Mouse (Mus musculus): ENCODE results near the gene Ralgapa2.

The Ralgapa2 gene

DNA sequence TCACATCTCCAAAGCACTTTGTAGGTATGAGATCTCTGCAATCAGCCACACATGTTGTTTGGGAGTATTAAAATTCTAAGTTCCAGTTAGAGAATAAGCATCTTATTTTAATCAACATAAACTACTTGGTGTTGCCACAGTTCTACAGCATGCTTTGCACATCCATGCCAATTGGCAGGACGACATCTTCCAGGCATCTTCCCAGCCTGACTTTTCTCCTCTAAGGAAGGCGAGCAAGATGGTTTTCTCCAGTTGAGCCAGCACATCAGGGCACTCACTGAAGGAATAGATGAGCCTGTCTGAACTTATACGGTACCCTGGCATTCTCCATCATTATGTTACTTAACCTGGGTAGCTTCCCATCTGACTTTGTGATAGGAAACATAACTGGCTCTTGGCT lies 83.4 kb downstream of the Ralgapa2 start:
- no peak for DNase-seq (ENCODE audit: low spot score in 2 of 2)

DNA sequence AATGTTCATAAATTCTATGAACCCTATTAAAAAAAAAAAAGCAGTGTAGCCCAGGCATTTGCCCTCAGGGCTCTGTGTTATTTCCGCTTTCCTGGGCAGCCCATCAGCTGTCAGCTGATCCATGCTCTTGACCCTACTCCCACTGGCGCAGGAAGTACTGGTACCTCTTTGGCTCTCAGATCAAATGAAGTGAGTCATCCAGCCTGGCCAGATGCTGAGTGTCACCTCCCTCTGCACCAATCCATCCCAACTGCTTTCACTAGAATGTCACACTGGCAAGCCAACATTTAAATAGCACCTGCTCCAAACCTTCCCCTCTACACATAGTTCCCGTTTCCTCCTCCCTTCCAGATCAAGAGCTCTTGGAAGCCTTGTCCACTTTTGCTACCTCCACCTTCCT lies 84.8 kb downstream of the Ralgapa2 start:
- no peak for DNase-seq (ENCODE audit: low spot score in 2 of 2)

DNA sequence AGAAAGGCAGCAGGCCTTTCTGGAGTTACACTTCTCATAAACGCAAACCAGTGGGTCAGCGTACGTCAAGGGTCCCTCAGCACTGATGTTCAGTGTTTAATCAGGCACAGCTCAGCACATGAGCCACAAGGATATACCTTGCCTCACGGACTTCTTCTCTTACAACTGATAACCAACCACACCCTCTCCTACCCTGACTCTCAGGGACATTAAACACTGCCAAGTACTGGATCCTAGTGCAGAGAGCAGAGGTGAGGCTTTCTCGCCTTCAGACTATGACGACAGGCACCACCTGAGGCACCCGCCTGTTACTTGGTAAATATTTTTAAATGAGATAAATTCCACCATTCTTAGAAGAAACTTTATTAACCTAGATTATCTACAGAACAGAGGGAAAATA lies 85.8 kb downstream of the Ralgapa2 start:
- DNase-seq (ENCODE audit: low spot score in 2 of 2) = no peak

DNA sequence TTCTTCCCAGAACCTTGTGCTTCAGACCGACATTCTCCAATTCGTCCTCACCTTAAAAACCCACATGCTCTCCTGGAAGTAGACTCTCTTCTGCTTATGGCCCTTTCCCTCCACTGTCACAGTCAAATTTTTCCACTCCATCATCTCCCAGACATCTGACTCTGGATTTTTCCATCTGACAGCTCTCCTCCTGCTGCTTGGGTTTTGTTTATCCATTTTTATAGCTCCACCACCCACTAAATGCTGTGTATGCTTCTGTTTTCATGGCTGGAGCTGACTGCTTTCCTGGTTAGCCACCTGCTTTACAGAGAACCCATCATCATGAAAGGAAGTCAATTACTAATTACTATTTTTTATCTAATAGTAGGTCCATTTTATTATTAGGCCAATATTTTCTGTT lies 86.9 kb downstream of the Ralgapa2 start:
- no peak for DNase-seq (ENCODE audit: low spot score in 2 of 2)

DNA sequence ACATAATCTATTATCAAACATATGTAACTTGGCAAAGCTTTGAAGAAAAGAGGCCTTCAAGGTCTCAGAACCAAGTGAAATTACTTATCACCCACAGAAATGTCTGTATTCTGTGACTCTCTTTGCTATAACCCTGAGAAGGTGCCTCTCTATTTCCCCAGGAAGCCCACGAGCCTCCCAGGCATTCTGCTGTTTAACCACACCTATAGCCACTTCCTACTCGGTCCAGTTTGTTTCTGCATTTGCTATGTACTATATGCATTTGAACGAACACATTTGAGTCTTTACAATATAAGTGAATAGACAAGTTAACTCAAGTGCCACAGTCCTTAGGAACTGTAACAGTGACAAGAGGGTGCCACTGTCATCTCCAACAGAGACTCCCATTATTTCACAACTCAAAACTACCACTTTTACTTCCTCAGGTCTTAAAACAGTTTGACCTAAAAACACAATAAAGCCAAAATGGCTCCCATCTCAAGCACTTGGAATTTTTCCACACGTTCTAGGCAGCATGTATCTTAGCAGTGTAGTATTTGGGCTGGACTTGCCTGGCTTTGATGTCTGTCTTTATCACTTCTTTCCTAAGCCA lies 88.3 kb downstream of the Ralgapa2 start:
- no peak for DNase-seq (ENCODE audit: low spot score in 2 of 2)

DNA sequence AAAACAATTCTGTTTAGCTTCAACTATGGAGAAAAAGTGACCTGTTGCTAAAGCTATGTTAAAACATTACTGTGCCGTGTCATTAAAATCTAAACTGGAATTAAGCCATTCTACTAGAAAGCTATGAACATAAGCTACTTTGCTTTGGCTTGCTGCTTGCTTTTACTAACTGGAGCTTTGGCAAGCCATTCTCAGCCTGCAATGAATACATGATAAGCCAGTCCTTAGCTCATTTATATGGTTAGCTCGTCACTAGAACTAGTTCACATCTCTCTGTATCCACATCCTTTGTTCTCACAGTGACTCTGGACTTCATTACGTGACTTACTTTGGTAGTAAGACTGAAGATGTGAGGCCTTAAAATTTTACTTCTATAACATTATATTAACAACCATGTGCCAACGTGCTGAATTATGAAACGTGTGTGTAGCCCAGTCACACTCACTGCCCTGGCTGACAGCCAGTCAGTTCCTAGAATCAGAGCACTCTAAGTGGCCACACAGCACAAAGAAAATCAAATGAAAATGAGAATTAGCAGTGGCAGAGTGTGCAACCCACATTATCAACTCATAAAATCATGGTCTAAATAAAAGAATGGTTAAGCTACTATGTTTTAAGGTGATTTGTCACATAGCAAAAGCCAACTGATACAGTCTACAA lies 89.0 kb downstream of the Ralgapa2 start:
- DNase-seq (ENCODE audit: low spot score in 2 of 2) = no peak

DNA sequence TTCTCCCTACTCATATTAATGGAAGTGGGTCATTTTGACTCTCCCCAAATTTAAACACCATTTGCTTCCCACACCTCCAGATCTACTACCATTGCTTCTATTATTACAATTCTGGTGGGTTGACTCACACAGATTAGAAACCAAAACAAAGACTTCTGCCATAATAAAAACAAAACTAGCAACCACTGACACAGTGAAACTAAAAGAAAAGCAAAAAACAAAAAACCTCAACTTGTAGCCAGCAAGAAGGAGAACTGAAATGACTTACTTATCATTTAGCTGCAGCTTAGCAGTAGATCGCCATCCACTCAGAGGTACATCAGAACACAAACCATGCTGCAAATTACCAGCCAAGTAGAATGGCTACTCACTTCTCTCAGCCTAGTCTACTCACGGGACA lies 95.9 kb downstream of the Ralgapa2 start:
- DNase-seq (ENCODE audit: low spot score in 2 of 2) = no peak

DNA sequence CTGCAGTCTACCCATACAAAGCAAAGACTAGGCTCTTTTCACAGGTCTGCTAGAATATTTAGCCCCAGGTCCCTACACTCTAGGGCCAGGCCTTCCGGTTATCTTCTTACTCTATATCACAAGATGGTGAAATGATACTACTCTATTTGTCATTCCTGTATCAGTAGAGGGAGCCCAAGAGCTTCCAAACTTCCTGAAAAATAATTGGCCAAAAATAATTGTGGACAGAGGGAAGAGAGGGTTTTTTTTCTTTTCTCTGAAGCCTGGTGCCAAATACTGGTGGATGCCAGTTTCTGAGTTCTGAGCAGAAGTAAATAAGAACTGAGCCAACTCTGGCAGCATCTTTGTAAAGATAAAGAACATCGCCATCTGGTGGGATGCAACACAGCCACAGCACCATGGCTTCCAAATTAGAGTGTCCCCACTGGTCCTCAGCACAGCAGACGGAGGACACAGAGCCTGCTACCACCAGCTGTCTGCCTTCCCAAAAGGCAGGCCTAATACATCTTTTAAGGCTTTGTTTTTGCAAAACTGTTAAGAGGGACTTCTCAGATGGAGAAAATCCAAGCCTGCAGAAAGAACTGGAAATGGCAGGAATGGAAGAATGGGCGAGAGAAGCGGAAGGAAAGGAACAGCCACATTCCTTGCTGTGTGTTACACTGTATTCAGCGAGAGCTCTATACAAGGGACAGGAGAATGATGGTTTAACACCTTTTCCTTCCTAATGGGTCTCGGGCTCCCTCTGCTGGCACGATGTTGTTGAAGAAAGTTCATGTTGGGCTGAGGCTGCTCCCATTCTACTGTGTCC lies 97.5 kb downstream of the Ralgapa2 start:
- DNase-seq (ENCODE audit: low spot score in 2 of 2) = peak; percentile 40 to 83

DNA sequence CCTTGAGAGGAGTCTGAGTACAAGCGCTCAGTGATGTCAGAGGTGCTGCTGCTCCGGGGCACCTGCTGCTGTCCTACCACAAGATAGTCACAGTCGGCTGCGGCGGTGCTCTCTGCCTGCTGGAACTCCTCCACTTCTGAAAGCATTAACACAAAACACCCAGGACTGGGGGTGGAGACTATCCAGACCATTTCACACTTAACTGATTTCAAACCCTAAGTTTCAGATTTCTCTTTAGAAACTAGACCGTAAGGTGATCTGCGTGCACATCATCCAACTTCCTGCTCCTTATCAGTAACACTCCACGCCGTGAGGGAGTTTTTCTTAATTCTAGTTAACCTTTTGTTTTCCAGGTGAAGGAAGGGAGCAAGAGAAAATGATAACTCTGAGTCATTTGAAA lies 99.4 kb downstream of the Ralgapa2 start:
- DNase-seq (ENCODE audit: low spot score in 2 of 2) = no peak

DNA sequence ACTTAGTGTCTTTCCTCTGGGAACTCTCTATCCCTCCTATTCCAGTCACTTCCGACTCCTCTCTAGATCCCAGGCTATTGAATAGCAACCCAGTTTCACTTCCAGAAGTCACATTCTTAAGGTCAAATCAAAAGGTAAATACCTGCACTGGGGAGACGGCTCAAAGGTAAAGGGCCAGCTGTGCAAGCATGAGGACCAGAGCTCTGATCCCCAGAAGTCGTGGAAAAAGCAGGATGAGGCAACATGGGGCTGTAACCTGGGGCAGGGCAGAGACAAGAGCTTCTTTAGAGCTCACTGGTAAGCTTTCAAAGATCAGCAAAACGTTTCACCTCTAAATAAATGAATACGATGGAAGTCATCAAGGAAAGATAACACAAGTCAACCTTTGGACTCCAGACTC lies 100.2 kb downstream of the Ralgapa2 start:
- no peak for DNase-seq (ENCODE audit: low spot score in 2 of 2)

DNA sequence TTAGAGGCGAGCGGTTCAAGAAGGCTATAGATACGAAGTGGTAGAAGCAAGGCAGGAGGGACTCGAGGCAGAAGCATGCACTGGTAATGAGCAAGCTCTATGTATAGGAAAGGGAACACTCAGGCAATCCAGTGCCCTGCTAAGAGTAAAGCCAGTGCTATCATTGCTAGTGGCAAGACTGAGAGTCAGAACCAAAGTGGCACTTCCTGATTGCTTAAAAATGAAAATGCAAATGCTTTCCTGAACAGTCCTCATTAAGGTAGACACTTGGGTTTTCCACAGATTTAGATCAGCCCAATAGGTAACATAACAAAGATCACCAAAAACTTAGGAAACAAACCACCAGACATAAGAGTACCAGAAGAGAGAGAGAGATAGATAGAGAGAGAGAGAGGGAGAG lies 105.1 kb downstream of the Ralgapa2 start:
- DNase-seq (ENCODE audit: low spot score in 2 of 2) = no peak

DNA sequence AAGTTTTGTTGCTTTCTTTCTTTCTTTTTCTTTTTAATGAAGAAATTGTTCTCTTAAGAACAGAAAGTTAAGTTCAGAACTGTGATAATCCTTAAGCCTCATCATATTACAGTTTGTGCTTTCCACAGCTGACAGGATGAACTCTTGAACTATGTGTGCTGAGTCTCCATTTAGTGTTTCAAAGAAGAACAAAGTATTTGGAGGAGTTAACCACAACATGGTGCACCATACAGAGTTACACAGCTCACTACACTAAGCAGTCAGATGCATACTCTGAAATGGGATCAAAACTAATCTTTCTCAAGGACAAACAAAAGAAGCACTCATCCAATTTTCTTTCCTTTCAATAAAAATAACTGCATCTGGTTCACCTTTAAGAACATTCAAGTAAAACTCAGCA lies 110.6 kb downstream of the Ralgapa2 start:
- no peak for DNase-seq (ENCODE audit: low spot score in 2 of 2)

DNA sequence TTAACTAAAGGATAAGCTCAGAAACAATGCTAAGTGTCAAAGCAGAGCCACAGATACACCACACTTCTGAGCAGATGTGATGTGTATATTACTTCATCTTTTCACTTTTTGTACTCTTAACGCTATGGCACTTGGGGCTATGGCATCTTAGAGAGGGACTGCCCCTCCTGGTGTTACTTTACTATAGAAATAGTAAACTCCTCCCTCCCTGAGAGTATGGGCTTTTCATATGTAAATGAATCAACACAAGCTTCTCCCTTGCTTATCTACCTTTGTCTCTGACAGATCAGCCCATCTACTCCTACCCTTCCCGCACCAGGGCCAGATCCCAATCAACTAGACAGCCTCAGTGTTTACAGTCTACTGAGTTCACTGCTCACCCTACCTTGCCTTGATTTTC lies 111.4 kb downstream of the Ralgapa2 start:
- DNase-seq (ENCODE audit: low spot score in 2 of 2) = no peak

DNA sequence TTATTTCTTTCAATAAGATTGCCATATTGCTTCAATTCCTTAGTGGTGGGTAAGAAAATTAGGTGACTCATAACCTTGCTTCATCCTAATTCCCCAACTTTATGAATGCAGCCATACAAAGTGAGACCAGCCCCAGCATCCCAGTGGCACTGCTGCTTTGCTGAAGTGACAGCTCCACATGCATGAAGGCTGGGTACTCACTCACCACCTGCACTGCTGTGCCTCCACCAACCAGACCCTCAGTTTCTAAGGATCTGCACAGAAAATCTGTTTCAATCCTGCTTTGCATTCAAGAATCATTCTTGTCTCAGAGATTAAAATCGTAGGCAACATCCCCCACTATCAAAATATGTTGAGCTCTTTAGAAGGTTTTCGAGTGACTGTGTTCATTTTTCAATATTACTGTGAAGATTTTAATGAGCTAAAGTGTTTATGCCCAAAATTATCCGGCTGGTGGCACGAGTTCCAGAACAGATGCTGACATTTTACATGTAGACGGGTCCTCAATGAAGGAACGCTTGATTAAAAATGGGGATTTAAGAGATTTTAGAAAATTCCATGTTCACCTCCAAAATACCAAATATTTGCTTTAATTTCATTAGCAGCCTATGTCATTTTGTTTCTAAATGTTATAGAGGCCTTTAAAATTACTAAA lies 113.8 kb downstream of the Ralgapa2 start:
- DNase-seq (ENCODE audit: low spot score in 2 of 2) = no peak

DNA sequence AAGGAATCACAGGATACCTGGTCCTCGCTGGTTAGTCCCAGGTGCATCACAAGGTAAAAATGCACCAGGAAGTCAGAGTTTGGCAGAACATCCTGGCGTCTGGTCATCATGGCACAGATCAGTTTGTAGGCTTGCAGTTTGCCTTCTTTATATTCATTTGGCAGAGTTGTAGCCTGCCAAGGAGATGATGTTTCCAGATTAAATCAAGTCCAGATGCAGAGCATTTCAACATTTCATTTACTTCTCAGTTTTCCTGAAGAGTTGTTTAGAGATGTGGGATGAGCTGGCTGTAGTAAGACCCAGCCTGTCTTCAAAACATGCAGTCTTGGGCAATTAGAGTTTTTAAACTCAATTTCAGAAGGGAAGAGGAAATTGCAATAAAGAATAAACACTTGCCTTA lies 124.9 kb downstream of the Ralgapa2 start:
- DNase-seq (ENCODE audit: low spot score in 2 of 2) = no peak

DNA sequence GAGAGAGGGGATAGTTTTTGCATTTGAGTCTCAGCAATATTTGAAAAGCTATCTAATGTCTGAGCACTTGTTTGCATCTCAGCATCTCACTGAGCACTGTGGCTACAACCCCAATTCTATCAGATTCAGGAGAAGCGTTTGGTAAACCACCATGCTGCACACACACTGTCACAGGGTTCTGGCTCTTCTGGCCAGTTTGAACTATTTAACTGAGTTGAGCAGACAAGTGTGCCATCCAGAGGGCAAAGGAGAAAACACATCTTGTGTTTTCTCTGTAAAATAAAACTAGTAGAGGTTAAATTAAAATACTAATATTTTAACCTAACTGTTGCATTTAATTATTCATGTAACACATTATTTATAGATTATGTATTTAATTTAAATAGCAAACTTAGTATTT lies 127.6 kb downstream of the Ralgapa2 start:
- DNase-seq (ENCODE audit: low spot score in 2 of 2) = no peak

DNA sequence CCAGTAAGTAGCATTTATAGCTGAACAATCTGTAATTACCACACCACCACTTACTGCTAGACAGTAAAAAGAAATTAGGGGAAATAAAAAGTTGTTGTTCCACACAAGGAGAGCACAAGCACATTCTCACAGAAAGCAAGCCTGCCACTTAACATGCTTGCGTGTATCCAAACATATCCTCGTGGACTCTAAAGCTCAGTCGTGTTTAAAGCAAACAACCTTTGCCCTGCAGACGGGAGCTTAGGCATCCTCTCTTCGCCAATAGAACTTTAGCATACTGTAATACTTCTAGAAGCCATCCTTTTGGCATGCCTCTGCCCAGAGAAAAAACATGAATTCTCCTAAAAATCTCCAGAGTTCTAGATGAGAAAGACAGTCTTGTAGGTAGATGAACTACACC lies 135.9 kb downstream of the Ralgapa2 start:
- DNase-seq (ENCODE audit: low spot score in 2 of 2) = no peak

DNA sequence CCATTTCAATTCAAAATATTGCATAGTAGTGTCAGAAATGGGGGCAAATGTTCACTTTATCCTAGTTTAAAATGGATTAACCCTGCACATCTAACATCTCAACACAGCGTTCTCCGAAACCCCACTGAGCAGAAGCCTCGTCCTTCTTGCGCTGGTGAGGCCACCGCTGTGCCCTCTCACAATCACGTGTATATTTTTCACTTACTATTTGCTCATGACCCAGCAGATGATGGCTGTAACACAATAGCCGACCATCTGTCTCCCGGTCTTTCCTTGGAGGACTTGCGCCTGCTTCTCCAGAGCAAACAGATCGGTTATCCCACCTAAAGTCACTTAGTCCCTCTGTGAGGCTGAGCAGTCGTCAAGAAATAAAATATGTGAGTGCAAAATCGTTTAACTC lies 146.0 kb downstream of the Ralgapa2 start:
- DNase-seq (ENCODE audit: low spot score in 2 of 2) = no peak

DNA sequence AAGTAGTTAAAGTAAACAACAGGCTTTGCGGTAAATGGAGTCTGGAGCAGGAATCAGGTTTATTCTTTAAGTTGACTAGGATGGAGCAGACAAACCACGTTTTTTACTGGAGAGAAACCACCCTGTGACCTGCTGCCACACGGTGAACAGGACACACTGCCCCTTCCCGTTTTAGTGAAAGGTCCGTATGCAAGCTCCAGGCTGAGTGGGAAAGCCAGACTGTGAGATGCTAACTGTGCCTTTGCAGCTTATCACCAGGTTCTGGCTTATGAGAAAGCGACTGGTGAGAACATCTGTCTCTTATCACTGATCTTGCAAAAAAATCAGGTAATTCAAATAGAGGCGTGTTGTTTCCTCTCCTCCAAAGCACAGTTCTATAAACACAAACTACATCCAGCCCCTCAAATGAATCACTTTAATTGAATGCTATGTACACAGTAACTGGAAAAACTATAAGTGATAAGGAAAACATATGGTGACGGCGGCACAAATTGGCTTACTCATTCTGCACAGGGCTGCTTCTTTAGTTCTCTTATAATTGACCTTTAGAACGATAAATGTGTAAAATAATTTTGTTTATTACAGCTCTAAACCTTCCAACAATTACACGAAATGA lies 146.7 kb downstream of the Ralgapa2 start:
- no peak for DNase-seq (ENCODE audit: low spot score in 2 of 2)

DNA sequence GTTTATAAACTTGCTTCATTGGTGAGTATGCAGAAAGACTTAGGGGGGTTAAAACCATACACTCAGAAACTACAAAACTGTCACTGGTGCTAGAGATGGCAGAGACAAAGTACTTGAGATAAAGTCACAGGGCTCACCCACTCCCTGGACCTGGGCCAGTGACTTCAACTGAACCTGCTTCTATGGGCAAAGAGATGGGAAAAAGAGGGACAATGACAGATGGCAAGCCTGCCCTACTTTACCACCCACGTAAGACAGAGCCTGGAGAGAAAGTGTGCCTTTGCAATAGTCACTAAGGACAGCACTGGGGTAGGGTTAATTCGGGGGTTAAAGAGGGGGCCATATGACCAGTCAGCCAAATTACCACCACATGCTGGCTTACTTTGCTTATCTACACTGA lies 148.7 kb downstream of the Ralgapa2 start:
- no peak for DNase-seq (ENCODE audit: low spot score in 2 of 2)

DNA sequence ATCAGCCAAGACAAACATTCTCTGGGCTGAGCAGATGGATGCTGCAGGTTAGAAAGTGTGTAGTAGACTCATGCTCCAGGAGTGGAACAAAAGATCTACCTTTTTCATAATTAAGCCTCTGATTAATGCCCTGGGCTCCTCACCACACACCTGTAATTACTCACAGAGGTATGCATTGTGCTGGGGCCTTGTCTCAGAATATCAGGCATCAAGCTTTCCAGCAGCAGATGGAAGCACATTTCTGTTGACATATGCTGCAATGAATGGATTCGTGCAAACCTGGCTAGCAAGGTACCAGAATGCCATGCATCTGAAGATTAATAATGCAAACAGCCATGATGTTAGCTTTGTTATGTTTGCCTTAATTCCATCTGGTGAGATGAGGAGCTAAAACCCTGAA lies 149.2 kb downstream of the Ralgapa2 start:
- DNase-seq (ENCODE audit: low spot score in 2 of 2) = no peak

DNA sequence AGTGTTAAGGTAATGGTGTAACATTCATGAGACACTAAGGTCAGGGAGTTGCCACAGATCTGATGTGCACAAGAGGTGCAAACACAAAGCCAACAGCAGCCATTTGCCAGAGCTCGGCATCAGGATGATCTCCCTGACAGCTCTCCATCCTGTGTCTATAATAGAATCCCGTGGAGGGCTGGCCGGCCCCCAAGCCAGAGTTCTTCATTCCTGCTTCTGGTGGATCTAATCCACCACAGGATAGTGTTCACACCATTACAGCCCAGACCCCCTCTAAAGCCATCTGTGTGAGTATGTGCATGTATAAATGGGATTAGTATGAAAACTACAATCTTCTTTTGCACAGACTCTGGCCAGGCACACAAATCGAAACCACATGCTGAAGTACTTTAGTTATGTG lies 150.2 kb downstream of the Ralgapa2 start:
- DNase-seq (ENCODE audit: low spot score in 2 of 2) = no peak
